Mouse (Mus musculus) hindbrain, embryonic 10.5 days (tissue): ENCODE results near the gene Gadd45g. TPM values are rescaled to one million over a fixed set of nuclear protein-coding genes. Genes with fewer than 3 reads are reported as not detected.

Source experiments
- DNase-seq: peaks from one replicate; pipeline ENCODE4 v3.0.0-alpha.2; 2017; ENCODE audit warnings: low spot score
- H3K27ac ChIP-seq: fragments of 300-500 bp; sonication (generic); 2 replicates; pipeline ENCODE4 v1.5.1; 2016; ENCODE audit warnings: mild to moderate bottlenecking, moderate library complexity
- H3K27me3 ChIP-seq: fragments of 300-500 bp; sonication (generic); 2 replicates; pipeline ENCODE4 v1.6.1; 2016; ENCODE audit warnings: mild to moderate bottlenecking; ENCODE audit not compliant: poor library complexity, insufficient read depth, severe bottlenecking
- H3K36me3 ChIP-seq: fragments of 300-500 bp; sonication (generic); 2 replicates; pipeline ENCODE4 v1.6.1; 2016; ENCODE audit warnings: mild to moderate bottlenecking, moderate library complexity
- H3K4me1 ChIP-seq: fragments of 300-500 bp; sonication (generic); replicated peaks from 2 replicates; pipeline ENCODE4 v1.6.1; 2016; ENCODE audit warnings: mild to moderate bottlenecking
- H3K4me3 ChIP-seq: fragments of 300-500 bp; sonication (generic); 2 replicates; pipeline ENCODE4 v1.5.1; 2016; ENCODE audit warnings: mild to moderate bottlenecking, moderate library complexity
- H3K9me3 ChIP-seq: fragments of 300-500 bp; sonication (generic); 2 replicates; pipeline ENCODE4 v1.6.1; 2016; ENCODE audit warnings: mild to moderate bottlenecking, moderate library complexity
- WGBS: fragments of 180-500 bp; shearing (Covaris S2); methylation state at CpG from one replicate; pipeline ENCODE4 v1.1.7; 2016; 5-methylcytosine and 5-hydroxymethylcytosine counted together
- polyA plus RNA-seq: library from polyadenylated mRNA; unstranded; fragments of >200 nt; fragmentation: Nextera tagmentation; extraction: Ambion mirVana; gene quantifications from 2 replicates; pipeline ENCODE4 v1.2.1, GENCODE M21; 2016

Gene Gadd45g
- polyA plus RNA-seq, 1 experiment from 2014 or later, result 214 TPM

- no peak overlapping the region for H3K27ac ChIP-seq
- 77% methylated on average over 5 of the region's 5 CpGs for WGBS
- H3K9me3 ChIP-seq, result no peaks in the 10 kb centered on the region
- DNase-seq, result no peak
- H3K36me3 ChIP-seq, result no peaks in the 10 kb centered on the region
- H3K4me1 ChIP-seq, result peaks cover 30% of the 10 kb centered on the region
- H3K4me3 ChIP-seq, result no peak overlapping the region
- 0 out of 2 replicates have a peak, but pooled peaks cover 6% of the 10 kb centered on the region for H3K27me3 ChIP-seq
Measured at GRCm38 (mm10) chr13:51884250-51884649, 37.8 kb downstream of the Gadd45g start.

DNA sequence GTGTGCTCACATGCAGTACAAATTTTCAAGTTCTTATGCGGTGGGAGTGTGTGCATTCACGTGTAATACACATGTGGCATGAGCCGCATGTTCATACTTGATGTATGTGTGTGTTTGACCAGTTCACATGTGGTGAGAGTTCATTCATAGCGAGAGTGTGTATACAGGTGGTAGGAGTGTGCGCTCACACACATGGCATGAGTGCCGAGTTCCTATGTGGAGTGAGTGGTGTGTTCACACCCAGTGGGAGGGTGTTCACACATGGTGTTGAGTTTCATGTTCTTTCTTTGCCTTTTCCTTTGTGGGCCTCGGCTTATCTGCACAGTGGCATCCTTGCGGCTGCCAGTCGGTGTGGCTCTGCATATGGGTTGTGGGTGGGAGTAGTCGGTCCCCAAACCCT is 39.1 kb downstream of the Gadd45g start:
- no peak for DNase-seq
- WGBS, result 86% methylated on average over 10 of the region's 10 CpGs
- Histone ChIP-seq H3K27ac (no peak overlapping the region), H3K36me3 (no peaks in the 10 kb centered on the region), H3K4me3 (no peak overlapping the region), H3K27me3 (no peaks in the 10 kb centered on the region), H3K9me3 (no peaks in the 10 kb centered on the region), H3K4me1 (peaks cover 27% of the 10 kb centered on the region)

- no peak for DNase-seq
- WGBS, result 83% methylated on average over 6 of the region's 6 CpGs
- H3K27ac ChIP-seq, result no peak overlapping the region
- no peaks in the 10 kb centered on the region for H3K27me3 ChIP-seq
- H3K36me3 ChIP-seq, result no peaks in the 10 kb centered on the region
- peaks cover 25% of the 10 kb centered on the region for H3K4me1 ChIP-seq
- H3K9me3 ChIP-seq, result no peaks in the 10 kb centered on the region
- H3K4me3 ChIP-seq, result no peak overlapping the region
Measured at GRCm38 (mm10) chr13:51886085-51886484, 39.6 kb downstream of the Gadd45g start.

DNA sequence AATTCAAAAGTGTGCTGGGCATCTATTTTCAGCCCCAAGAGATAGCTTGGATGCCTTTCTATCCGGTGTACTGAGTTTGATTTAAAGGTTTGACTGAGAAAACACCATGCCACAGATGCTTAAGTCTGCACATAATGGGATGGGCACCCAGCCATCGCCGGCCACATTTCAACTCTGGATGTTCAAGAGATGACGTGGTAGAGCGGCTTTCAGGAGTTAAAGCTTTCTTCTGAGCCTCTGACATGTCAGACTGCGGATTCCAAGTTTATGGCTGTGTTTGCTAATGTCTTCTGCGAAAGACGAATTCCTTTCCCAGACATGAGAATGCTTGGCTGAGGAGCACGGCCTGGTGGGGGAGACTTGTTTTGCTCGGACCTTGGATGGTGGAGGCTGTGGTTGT is 40.2 kb downstream of the Gadd45g start:
- no peak overlapping the region for H3K27ac ChIP-seq
- H3K27me3 ChIP-seq, result no peaks in the 10 kb centered on the region
- DNase-seq, result no peak
- no peak overlapping the region for H3K4me3 ChIP-seq
- peaks cover 19% of the 10 kb centered on the region for H3K4me1 ChIP-seq
- WGBS, result 91% methylated on average over 10 of the region's 10 CpGs
- H3K9me3 ChIP-seq, result no peaks in the 10 kb centered on the region
- no peaks in the 10 kb centered on the region for H3K36me3 ChIP-seq

- Histone ChIP-seq H3K27me3 (no peaks in the 10 kb centered on the region), H3K4me1 (peaks cover 7% of the 10 kb centered on the region; the same call in 1 of the 2 replicates), H3K27ac (no peak overlapping the region), H3K9me3 (no peaks in the 10 kb centered on the region), H3K36me3 (no peaks in the 10 kb centered on the region), H3K4me3 (no peak overlapping the region)
- DNase-seq, result no peak
- 72% methylated on average over 2 of the region's 2 CpGs for WGBS
Measured at GRCm38 (mm10) chr13:51888426-51888825, 41.9 kb downstream of the Gadd45g start.

GRCm38 (mm10) chr13:51891825-51892532 is 45.5 kb downstream of the Gadd45g start:
- Histone ChIP-seq H3K27me3 (no peaks in the 10 kb centered on the region), H3K36me3 (no peaks in the 10 kb centered on the region), H3K9me3 (peaks cover 15% of the 10 kb centered on the region), H3K4me3 (no peak overlapping the region), H3K27ac (no peak overlapping the region), H3K4me1 (no peaks in the 10 kb centered on the region)
- no peak for DNase-seq
- 93% methylated on average over 6 of the region's 6 CpGs for WGBS

GRCm38 (mm10) chr13:51897579-51897978 is 51.1 kb downstream of the Gadd45g start:
- H3K27me3 ChIP-seq, result peaks cover 7% of the 10 kb centered on the region; the same call in 1 of the 2 replicates
- no peaks in the 10 kb centered on the region for H3K36me3 ChIP-seq
- no peak overlapping the region for H3K4me3 ChIP-seq
- H3K4me1 ChIP-seq, result peaks cover 21% of the 10 kb centered on the region
- H3K9me3 ChIP-seq, result peaks cover 15% of the 10 kb centered on the region
- WGBS, result 89% methylated on average over 3 of the region's 3 CpGs
- H3K27ac ChIP-seq, result no peak overlapping the region
- no peak for DNase-seq

Other genes starting within 250 kb of the Gadd45g start
- 329 and 366 TPM in 2 replicates for gene Cks2, start 201.4 kb upstream of the Gadd45g start, polyA plus RNA-seq
- 27.4 and 31.6 TPM in 2 replicates for gene Secisbp2, start 195.0 kb upstream of the Gadd45g start, polyA plus RNA-seq
- 5.9 and 7.5 TPM in 2 replicates for gene Sema4d, start 52.9 kb upstream of the Gadd45g start, polyA plus RNA-seq